Mouse (Mus musculus) heart, adult 8-10 months (tissue): ENCODE measurements at regions not wholly inside any gene's neighbourhood (a gene's known extent, or its start where the extent isn't known, plus 50 kb on each side); places are given as distances from the start of the nearest gene placed in this dataset.

ENCODE experiments used
- DNase-seq: peaks from one replicate; pipeline ENCODE4 v3.0.0; 2022; ENCODE audit warnings: low spot score

GRCm38 (mm10) chr12:110027345-110027744, 251.5 kb upstream of the Dio3 start:
- DNase-seq: no peak

- DNase-seq: no peak
Observed at GRCm38 (mm10) chr12:110027976-110028375, 250.9 kb upstream of the Dio3 start.

- DNase-seq: no peak
Observed at GRCm38 (mm10) chr12:110028646-110029045, 250.2 kb upstream of the Dio3 start.

GRCm38 (mm10) chr12:110031326-110031725, 247.5 kb upstream of the Dio3 start:
- DNase-seq: no peak

- no peak for DNase-seq
Observed at GRCm38 (mm10) chr12:110035171-110035570, 243.7 kb upstream of the Dio3 start.

GRCm38 (mm10) chr12:110040682-110041081, 238.2 kb upstream of the Dio3 start:
- no peak for DNase-seq

- DNase-seq: no peak
Observed at GRCm38 (mm10) chr12:110041782-110042181, 237.1 kb upstream of the Dio3 start.

- no peak for DNase-seq
Observed at GRCm38 (mm10) chr12:110044266-110044665, 234.6 kb upstream of the Dio3 start.

- DNase-seq: no peak
Observed at GRCm38 (mm10) chr12:110044721-110045120, 234.1 kb upstream of the Dio3 start.

GRCm38 (mm10) chr12:110045770-110046330, 233.0 kb upstream of the Dio3 start:
- no peak for DNase-seq

- DNase-seq: no peak
Observed at GRCm38 (mm10) chr12:110046613-110047012, 232.3 kb upstream of the Dio3 start.

GRCm38 (mm10) chr12:110047466-110048250, 231.2 kb upstream of the Dio3 start:
- DNase-seq: no peak

GRCm38 (mm10) chr12:110049154-110049736, 229.6 kb upstream of the Dio3 start:
- no peak for DNase-seq

GRCm38 (mm10) chr12:110059321-110059720, 219.5 kb upstream of the Dio3 start:
- no peak for DNase-seq

- no peak for DNase-seq
Observed at GRCm38 (mm10) chr12:110061961-110062360, 216.9 kb upstream of the Dio3 start.

GRCm38 (mm10) chr12:110063013-110063412, 215.9 kb upstream of the Dio3 start:
- DNase-seq: no peak

- DNase-seq: no peak
Observed at GRCm38 (mm10) chr12:110066361-110066885, 212.4 kb upstream of the Dio3 start.

- no peak for DNase-seq
Observed at GRCm38 (mm10) chr12:110070506-110070905, 208.4 kb upstream of the Dio3 start.

GRCm38 (mm10) chr12:110071823-110072222, 207.0 kb upstream of the Dio3 start:
- DNase-seq: no peak

GRCm38 (mm10) chr12:110074921-110075320, 203.9 kb upstream of the Dio3 start:
- DNase-seq: no peak

- no peak for DNase-seq
Observed at GRCm38 (mm10) chr12:110077211-110077884, 201.5 kb upstream of the Dio3 start.

- peak; percentile 67 for DNase-seq
Observed at GRCm38 (mm10) chr12:110078081-110078505, 200.8 kb upstream of the Dio3 start.
